8 mouse cellular contexts compared by ENCODE assay signal in genomic region chr4:43454041-43454836, GRCm38 (mm10). TPM values are rescaled to one million over a fixed set of nuclear protein-coding genes. Genes with fewer than 3 reads are reported as not detected.
A peak's percentile ranks its signal among the peaks of the same experiment; 100 is the strongest.
DNase-seq lines count a peak whose midpoint lies in the region; ATAC-seq lines count a peak whose summit lies in the region.

Gene Cd72, minus strand, starts transcription at chr4:43454628.

- no peak for ATAC-seq in forebrain, embryonic 12.5 days (ENCODE audit: low FRiP score)
- ATAC-seq in limb, embryonic 11.5 days (ENCODE audit: insufficient number of reproducible peaks, low FRiP score, low TSS enrichment, low read depth), result no peak

- H3K9ac ChIP-seq in forebrain, embryonic 12.5 days, result 0 out of 2 replicates have a peak within 1 kb of the TSS, but pooled peaks have one; percentile 17
- peak within 1 kb of the TSS; percentile 45; the same call in 1 of the 2 replicates for H3K9ac ChIP-seq in limb, embryonic 11.5 days (ENCODE audit: low read length)

- H3K27ac ChIP-seq in forebrain, embryonic 12.5 days, result no peak within 1 kb of the TSS
- H3K27ac ChIP-seq in limb, embryonic 11.5 days (replicated peaks; ENCODE audit: low read depth, low read length), result no peak within 1 kb of the TSS

- no peaks in the 10 kb centered on the region for H3K9me3 ChIP-seq in forebrain, embryonic 12.5 days
- H3K9me3 ChIP-seq in limb, embryonic 11.5 days (ENCODE audit: control insufficient read depth, low read length), result no peaks in the 10 kb centered on the region

- H3K36me3 ChIP-seq in forebrain, embryonic 12.5 days (replicated peaks), result no peaks in the 10 kb centered on the region
- no peaks in the 10 kb centered on the region for H3K36me3 ChIP-seq in limb, embryonic 11.5 days (ENCODE audit: control insufficient read depth, insufficient read depth, low read length)

- H3K4me3 ChIP-seq in forebrain, embryonic 12.5 days (replicated peaks), result peak within 1 kb of the TSS; percentile 24
- peak within 1 kb of the TSS; percentile 14 for H3K4me3 ChIP-seq in limb, embryonic 11.5 days (ENCODE audit: low read depth, low read length)

- peak; percentile 63 for DNase-seq in retina, postnatal 1 day
- no peak for DNase-seq in retina, embryonic 14.5 days (ENCODE audit: low spot score)
- no peak for DNase-seq in limb, embryonic 11.5 days (ENCODE audit: low spot score)
- DNase-seq in naive thymus-derived CD4-positive, alpha-beta T cell, adult 2 months (ENCODE audit: low read depth), result peak; percentile 48
- no peak for DNase-seq in thymus, postnatal 14 days
- no peak for DNase-seq in right cerebral cortex, postnatal 25 days
- no peak for DNase-seq in adrenal gland, postnatal 36 days

- WGBS in forebrain, embryonic 12.5 days, result 37% methylated on average over 20 of the region's 20 CpGs
- whole genome bisulfite sequencing in limb, embryonic 11.5 days, result 27% methylated on average over 20 of the region's 20 CpGs

- peak within 1 kb of the TSS; percentile 51 for H3K4me2 ChIP-seq in forebrain, embryonic 12.5 days
- H3K4me2 ChIP-seq in limb, embryonic 11.5 days (ENCODE audit: low read depth, severe bottlenecking), result peak within 1 kb of the TSS; percentile 44

- H3K4me1 ChIP-seq in forebrain, embryonic 12.5 days, result peaks cover 17% of the 10 kb centered on the region
- no peaks in the 10 kb centered on the region for H3K4me1 ChIP-seq in limb, embryonic 11.5 days (ENCODE audit: control insufficient read depth, insufficient read depth, low read length)

- peaks cover 36% of the 10 kb centered on the region for H3K27me3 ChIP-seq in forebrain, embryonic 12.5 days
- H3K27me3 ChIP-seq in limb, embryonic 11.5 days (ENCODE audit: control insufficient read depth, insufficient read depth, low read length), result peaks cover 30% of the 10 kb centered on the region

RNA-seq across cellular contexts. Expression of gene Cd72, which starts in this region (rescaled TPM):
- 2.9 and 3.8 TPM in 2 replicates for polyA plus RNA-seq in forebrain, embryonic 12.5 days (2016; fragmentation: Nextera tagmentation; extraction: Ambion mirVana)
- polyA plus RNA-seq in limb, embryonic 11.5 days (2014; fragmentation: Nextera tagmentation; extraction: Ambion mirVana), result 2.4 and 4.0 TPM in 2 replicates
- 1 to 10 TPM; 2.7 to 3.4 TPM for total RNA-seq in adrenal gland, postnatal 36 days (2021)

Comparison
In these comparisons a context has a peak if more than half of its experiments do, and no peak if none do; other contexts are left out.
1. DNase-seq: peak in retina, postnatal 1 day (single experiment) and naive thymus-derived CD4-positive, alpha-beta T cell, adult 2 months (single experiment); none in retina, embryonic 14.5 days (single experiment), limb, embryonic 11.5 days (single experiment), thymus, postnatal 14 days (single experiment), right cerebral cortex, postnatal 25 days (single experiment) and adrenal gland, postnatal 36 days (0 of 2).